Mouse (Mus musculus): ENCODE results near the gene 6330409D20Rik.

DNA sequence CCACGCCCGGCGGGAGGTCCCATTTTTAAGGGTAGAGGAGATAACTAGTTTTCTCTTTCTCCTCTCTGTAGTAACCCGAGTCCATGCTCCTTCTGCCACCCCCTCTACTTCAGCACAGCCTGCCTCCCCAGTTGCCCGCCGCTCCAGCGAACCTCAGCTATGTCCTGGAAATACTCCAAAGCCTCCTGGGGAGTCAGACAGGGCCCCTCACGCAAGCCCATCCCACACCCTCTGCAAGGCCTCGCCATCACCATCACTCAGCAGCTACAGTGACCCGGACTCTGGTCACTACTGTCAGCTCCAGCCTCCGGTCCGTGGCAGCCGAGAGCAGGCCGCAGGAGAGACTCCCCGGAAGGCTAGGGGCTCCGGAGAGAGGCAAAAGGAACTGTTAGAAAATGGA, 8.3 kb upstream of the 6330409D20Rik start:
- TF ChIP-seq CTCF (IDR thresholded peaks at IDR 0.05) (no peak), EP300 (IDR thresholded peaks at IDR 0.05) (no peak)
